Mouse (Mus musculus): ENCODE data around the gene Slc30a10. TPM values are rescaled to one million over a fixed set of nuclear protein-coding genes. Genes with fewer than 3 reads are reported as not detected.

Gene Slc30a10
- 0.08 and 0.11 TPM in 2 replicates for polyA plus RNA-seq (2015; fragmentation: Nextera tagmentation; extraction: Ambion mirVana)

- peaks cover 29% of the 10 kb centered on the region for H3K27me3 ChIP-seq (ENCODE audit: insufficient read depth, low read length)
- no peak for TF ChIP-seq CTCF (IDR thresholded peaks at IDR 0.05; ENCODE audit: low read depth)
- no peak within 1 kb of the TSS for H3K27ac ChIP-seq
- no peaks in the 10 kb centered on the region for H3K36me3 ChIP-seq (ENCODE audit: insufficient read depth, low read length)
- H3K9ac ChIP-seq (ENCODE audit: low read depth, low read length) = 0 out of 2 replicates have a peak within 1 kb of the TSS, but pooled peaks have one; percentile 5
- H3K4me3 ChIP-seq (replicated peaks; ENCODE audit: low read depth, low read length) = peak within 1 kb of the TSS; percentile 42
- peak within 1 kb of the TSS; percentile 83 for H3K4me2 ChIP-seq (ENCODE audit: low read length)
- H3K4me1 ChIP-seq (replicated peaks; ENCODE audit: insufficient read depth, low read length) = peaks cover 8% of the 10 kb centered on the region; the same call in 1 of the 2 replicates
- DNase-seq (ENCODE audit: low spot score) = peak; percentile 15
- ATAC-seq (replicated peaks; ENCODE audit: low FRiP score, low read depth) = peak; percentile 69
- H3K9me3 ChIP-seq (replicated peaks; ENCODE audit: low read length) = no peaks in the 10 kb centered on the region
- WGBS = 4% methylated on average over 18 of the region's 18 CpGs
Measured at GRCm38 (mm10) chr1:185454575-185454954, at the start of gene Slc30a10. Slc30a10 (plus strand) TSS chr1:185454848.

- Histone ChIP-seq H3K36me3 (ENCODE audit: insufficient read depth, low read length) (peaks cover 60% of the 10 kb centered on the region), H3K4me1 (replicated peaks; ENCODE audit: insufficient read depth, low read length) (no peaks in the 10 kb centered on the region), H3K9ac (ENCODE audit: low read depth, low read length) (no peak overlapping the region), H3K4me2 (ENCODE audit: low read length) (no peak overlapping the region), H3K9me3 (replicated peaks; ENCODE audit: low read length) (no peaks in the 10 kb centered on the region), H3K27me3 (ENCODE audit: insufficient read depth, low read length) (no peaks in the 10 kb centered on the region), H3K27ac (no peak overlapping the region), H3K4me3 (replicated peaks; ENCODE audit: low read depth, low read length) (no peak overlapping the region)
- TF ChIP-seq CTCF (IDR thresholded peaks at IDR 0.05; ENCODE audit: low read depth) = no peak
- DNase-seq (ENCODE audit: low spot score) (no peak), ATAC-seq (replicated peaks; ENCODE audit: low FRiP score, low read depth) (no peak)
- WGBS = 85% methylated on average over 10 of the region's 10 CpGs
Measured at GRCm38 (mm10) chr1:185405921-185406320, 48.7 kb upstream of the Slc30a10 start.

- H3K4me1 ChIP-seq (replicated peaks; ENCODE audit: insufficient read depth, low read length) = no peaks in the 10 kb centered on the region
- H3K4me2 ChIP-seq (ENCODE audit: low read length) = no peak overlapping the region
- WGBS = 74% methylated on average over 3 of the region's 3 CpGs
- peak; percentile 21 for DNase-seq (ENCODE audit: low spot score)
- H3K27ac ChIP-seq = no peak overlapping the region
- no peaks in the 10 kb centered on the region for H3K9me3 ChIP-seq (replicated peaks; ENCODE audit: low read length)
- no peak overlapping the region for H3K4me3 ChIP-seq (replicated peaks; ENCODE audit: low read depth, low read length)
- peaks cover 71% of the 10 kb centered on the region for H3K36me3 ChIP-seq (ENCODE audit: insufficient read depth, low read length)
- H3K9ac ChIP-seq (ENCODE audit: low read depth, low read length) = no peak overlapping the region
- no peak for ATAC-seq (replicated peaks; ENCODE audit: low FRiP score, low read depth)
- no peaks in the 10 kb centered on the region for H3K27me3 ChIP-seq (ENCODE audit: insufficient read depth, low read length)
- peak; percentile 54 for TF ChIP-seq CTCF (IDR thresholded peaks at IDR 0.05; ENCODE audit: low read depth)
Measured at GRCm38 (mm10) chr1:185409831-185410230, 44.8 kb upstream of the Slc30a10 start.

GRCm38 (mm10) chr1:185418011-185418410 is 36.6 kb upstream of the Slc30a10 start:
- no peak overlapping the region for H3K4me3 ChIP-seq (replicated peaks; ENCODE audit: low read depth, low read length)
- peak; percentile 15; the same call in 1 of the 2 replicates for TF ChIP-seq CTCF (IDR thresholded peaks at IDR 0.05; ENCODE audit: low read depth)
- H3K4me2 ChIP-seq (ENCODE audit: low read length) = no peak overlapping the region
- no peak for ATAC-seq (replicated peaks; ENCODE audit: low FRiP score, low read depth)
- 91% methylated on average over 9 of the region's 9 CpGs for WGBS
- H3K36me3 ChIP-seq (ENCODE audit: insufficient read depth, low read length) = peaks cover 71% of the 10 kb centered on the region
- H3K27ac ChIP-seq = no peak overlapping the region
- H3K27me3 ChIP-seq (ENCODE audit: insufficient read depth, low read length) = no peaks in the 10 kb centered on the region
- DNase-seq (ENCODE audit: low spot score) = no peak
- no peaks in the 10 kb centered on the region for H3K4me1 ChIP-seq (replicated peaks; ENCODE audit: insufficient read depth, low read length)
- H3K9me3 ChIP-seq (replicated peaks; ENCODE audit: low read length) = no peaks in the 10 kb centered on the region
- H3K9ac ChIP-seq (ENCODE audit: low read depth, low read length) = no peak overlapping the region

GRCm38 (mm10) chr1:185419805-185420204 is 34.8 kb upstream of the Slc30a10 start:
- no peak for DNase-seq (ENCODE audit: low spot score)
- H3K9ac ChIP-seq (ENCODE audit: low read depth, low read length) = no peak overlapping the region
- no peak for TF ChIP-seq CTCF (IDR thresholded peaks at IDR 0.05; ENCODE audit: low read depth)
- H3K9me3 ChIP-seq (replicated peaks; ENCODE audit: low read length) = no peaks in the 10 kb centered on the region
- no peaks in the 10 kb centered on the region for H3K27me3 ChIP-seq (ENCODE audit: insufficient read depth, low read length)
- WGBS = 89% methylated on average over 5 of the region's 5 CpGs
- H3K4me1 ChIP-seq (replicated peaks; ENCODE audit: insufficient read depth, low read length) = no peaks in the 10 kb centered on the region
- no peak for ATAC-seq (replicated peaks; ENCODE audit: low FRiP score, low read depth)
- no peak overlapping the region for H3K4me3 ChIP-seq (replicated peaks; ENCODE audit: low read depth, low read length)
- no peak overlapping the region for H3K27ac ChIP-seq
- no peak overlapping the region for H3K4me2 ChIP-seq (ENCODE audit: low read length)
- H3K36me3 ChIP-seq (ENCODE audit: insufficient read depth, low read length) = peaks cover 66% of the 10 kb centered on the region

GRCm38 (mm10) chr1:185420776-185421175 is 33.9 kb upstream of the Slc30a10 start:
- peaks cover 63% of the 10 kb centered on the region for H3K36me3 ChIP-seq (ENCODE audit: insufficient read depth, low read length)

GRCm38 (mm10) chr1:185426583-185426982 is 28.1 kb upstream of the Slc30a10 start:
- DNase-seq (ENCODE audit: low spot score) = no peak
- no peak overlapping the region for H3K9ac ChIP-seq (ENCODE audit: low read depth, low read length)
- no peak overlapping the region for H3K4me2 ChIP-seq (ENCODE audit: low read length)
- H3K36me3 ChIP-seq (ENCODE audit: insufficient read depth, low read length) = peaks cover 48% of the 10 kb centered on the region
- no peak overlapping the region for H3K27ac ChIP-seq
- no peaks in the 10 kb centered on the region for H3K9me3 ChIP-seq (replicated peaks; ENCODE audit: low read length)
- no peaks in the 10 kb centered on the region for H3K27me3 ChIP-seq (ENCODE audit: insufficient read depth, low read length)
- 94% methylated on average over 5 of the region's 5 CpGs for whole genome bisulfite sequencing
- no peak for TF ChIP-seq CTCF (IDR thresholded peaks at IDR 0.05; ENCODE audit: low read depth)
- no peaks in the 10 kb centered on the region for H3K4me1 ChIP-seq (replicated peaks; ENCODE audit: insufficient read depth, low read length)
- no peak overlapping the region for H3K4me3 ChIP-seq (replicated peaks; ENCODE audit: low read depth, low read length)
- no peak for ATAC-seq (replicated peaks; ENCODE audit: low FRiP score, low read depth)

More at GRCm38 (mm10) chr1:185420776-185421175, 33.9 kb upstream of the Slc30a10 start:
- no peak overlapping the region for H3K4me3 ChIP-seq (replicated peaks; ENCODE audit: low read depth, low read length)
- ATAC-seq (replicated peaks; ENCODE audit: low FRiP score, low read depth) (no peak), DNase-seq (ENCODE audit: low spot score) (no peak)
- H3K4me1 ChIP-seq (replicated peaks; ENCODE audit: insufficient read depth, low read length) = no peaks in the 10 kb centered on the region
- H3K9me3 ChIP-seq (replicated peaks; ENCODE audit: low read length) = no peaks in the 10 kb centered on the region
- no peak for TF ChIP-seq CTCF (IDR thresholded peaks at IDR 0.05; ENCODE audit: low read depth)
- H3K27me3 ChIP-seq (ENCODE audit: insufficient read depth, low read length) = no peaks in the 10 kb centered on the region
- no peak overlapping the region for H3K4me2 ChIP-seq (ENCODE audit: low read length)
- WGBS = 87% methylated on average over 6 of the region's 6 CpGs
- H3K27ac ChIP-seq = no peak overlapping the region
- no peak overlapping the region for H3K9ac ChIP-seq (ENCODE audit: low read depth, low read length)
